Mouse (Mus musculus): ENCODE measurements at regions not wholly inside any gene's neighbourhood (a gene's known extent, or its start where the extent isn't known, plus 50 kb on each side); places are given as distances from the start of the nearest gene placed in this dataset.

- TF ChIP-seq POLR2A (IDR thresholded peaks at IDR 0.05; ENCODE audit: control insufficient read depth, low read depth, low read length) (no peak), CTCF (IDR thresholded peaks at IDR 0.05; ENCODE audit: control insufficient read depth, insufficient read depth, insufficient replicate concordance, low read depth, low read length) (no peak)
Observed at GRCm38 (mm10) chr1:94671641-94672040, 619.3 kb upstream of the Pdcd1 start.

Data from testis, adult 2 months (tissue).